Mouse (Mus musculus): ENCODE data around the gene S100a7a.

S100a7a gene

GRCm38 (mm10) chr3:90627807-90628206 lies 26.0 kb upstream of the S100a7a start:
- DNase-seq (ENCODE audit: low spot score in 2 of 2) = no peak

GRCm38 (mm10) chr3:90629298-90629697 lies 24.5 kb upstream of the S100a7a start:
- DNase-seq (ENCODE audit: low spot score in 2 of 2) = no peak

- DNase-seq (ENCODE audit: low spot score in 2 of 2) = no peak
These were observed 21.8 kb upstream of the S100a7a start for GRCm38 (mm10) chr3:90631984-90632383.

- DNase-seq (ENCODE audit: low spot score in 2 of 2) = no peak
These were observed 15.1 kb upstream of the S100a7a start for GRCm38 (mm10) chr3:90638511-90639275.

GRCm38 (mm10) chr3:90639511-90640154 lies 14.2 kb upstream of the S100a7a start:
- no peak for DNase-seq (ENCODE audit: low spot score in 2 of 2)

GRCm38 (mm10) chr3:90640981-90641380 lies 12.8 kb upstream of the S100a7a start:
- no peak for DNase-seq (ENCODE audit: low spot score in 2 of 2)

GRCm38 (mm10) chr3:90644220-90644619 lies 9.6 kb upstream of the S100a7a start:
- DNase-seq (ENCODE audit: low spot score in 2 of 2) = peak in 1 of 2 experiments; percentile 34

- no peak for DNase-seq (ENCODE audit: low spot score in 2 of 2)
These were observed 6.5 kb upstream of the S100a7a start for GRCm38 (mm10) chr3:90647291-90647690.

GRCm38 (mm10) chr3:90648981-90649380 lies 4.8 kb upstream of the S100a7a start:
- DNase-seq (ENCODE audit: low spot score in 2 of 2) = no peak

GRCm38 (mm10) chr3:90649832-90650231 lies 4.0 kb upstream of the S100a7a start:
- no peak for DNase-seq (ENCODE audit: low spot score in 2 of 2)

- DNase-seq (ENCODE audit: low spot score in 2 of 2) = peak; percentile 60 to 77
These were observed 824 bp upstream of the S100a7a start for GRCm38 (mm10) chr3:90652878-90653508.

GRCm38 (mm10) chr3:90657405-90657804 lies 3.6 kb downstream of the S100a7a start:
- no peak for DNase-seq (ENCODE audit: low spot score in 2 of 2)

- no peak for DNase-seq (ENCODE audit: low spot score in 2 of 2)
These were observed 5.7 kb downstream of the S100a7a start for GRCm38 (mm10) chr3:90659364-90660044.

- DNase-seq (ENCODE audit: low spot score in 2 of 2) = no peak
These were observed 10.4 kb downstream of the S100a7a start for GRCm38 (mm10) chr3:90664219-90664618.

- DNase-seq (ENCODE audit: low spot score in 2 of 2) = no peak
These were observed 15.0 kb downstream of the S100a7a start, which contains the start of gene S100a8 for GRCm38 (mm10) chr3:90668846-90669245. S100a8 (plus strand) TSS chr3:90668978.

GRCm38 (mm10) chr3:90678656-90679055 lies 24.8 kb downstream of the S100a7a start:
- DNase-seq (ENCODE audit: low spot score in 2 of 2) = no peak

GRCm38 (mm10) chr3:90683929-90684328 lies 30.1 kb downstream of the S100a7a start:
- no peak for DNase-seq (ENCODE audit: low spot score in 2 of 2)

- no peak for DNase-seq (ENCODE audit: low spot score in 2 of 2)
These were observed 33.0 kb downstream of the S100a7a start for GRCm38 (mm10) chr3:90686835-90687234.

- no peak for DNase-seq (ENCODE audit: low spot score in 2 of 2)
These were observed 39.7 kb downstream of the S100a7a start for GRCm38 (mm10) chr3:90693496-90693895.

- no peak for DNase-seq (ENCODE audit: low spot score in 2 of 2)
These were observed 41.8 kb downstream of the S100a7a start, which contains the start of gene S100a9 for GRCm38 (mm10) chr3:90695613-90696012. S100a9 (minus strand) TSS chr3:90695721.

- DNase-seq (ENCODE audit: low spot score in 2 of 2) = no peak
These were observed 48.4 kb downstream of the S100a7a start for GRCm38 (mm10) chr3:90702244-90702643.
